ENCODE assay signal across 38 mouse cellular contexts in genomic region chr11:67147283-67147921, GRCm38 (mm10). TPM values are rescaled to one million over a fixed set of nuclear protein-coding genes. Genes with fewer than 3 reads are reported as not detected.
"Had no signal": no experiment of that assay in that cellular context is flagged by ENCODE, and none has a peak within 500 bp of the region (broad histone marks: within the 10 kb centered on the region; RNA-seq: fewer than 3 reads in every experiment).

No protein-coding gene starts in this region.

- H3K4me3 ChIP-seq: limb, embryonic 10.5 days; limb, embryonic 12.5 days; limb, embryonic 13.5 days; limb, embryonic 15.5 days; liver, embryonic 12.5 days; liver, embryonic 13.5 days; liver, embryonic 15.5 days; lung, embryonic 15.5 days; megakaryocyte, embryonic 14.5 days; midbrain, embryonic 10.5 days; midbrain, embryonic 12.5 days; midbrain, embryonic 13.5 days; midbrain, embryonic 15.5 days; myocyte had no signal

- H3K9ac ChIP-seq: limb, embryonic 12.5 days; limb, embryonic 13.5 days; limb, embryonic 15.5 days; liver, embryonic 12.5 days; liver, embryonic 13.5 days; liver, embryonic 14.5 days; liver, embryonic 15.5 days; liver, postnatal 0 days; lung, embryonic 14.5 days; lung, embryonic 15.5 days; midbrain, embryonic 12.5 days; midbrain, embryonic 13.5 days; midbrain, embryonic 15.5 days had no signal

- H3K9me3 ChIP-seq: limb, embryonic 10.5 days; limb, embryonic 12.5 days; limb, embryonic 13.5 days; limb, embryonic 15.5 days; liver, embryonic 12.5 days; liver, embryonic 13.5 days; liver, embryonic 15.5 days; lung, embryonic 15.5 days; megakaryocyte, embryonic 14.5 days; midbrain, embryonic 10.5 days; midbrain, embryonic 12.5 days; midbrain, embryonic 13.5 days; midbrain, embryonic 15.5 days had no signal

- H3K4me2 ChIP-seq: limb, embryonic 12.5 days; limb, embryonic 13.5 days; limb, embryonic 15.5 days; liver, embryonic 11.5 days; liver, embryonic 12.5 days; liver, embryonic 13.5 days; liver, embryonic 15.5 days; lung, embryonic 14.5 days; lung, embryonic 15.5 days; midbrain, embryonic 11.5 days; midbrain, embryonic 12.5 days; midbrain, embryonic 13.5 days; midbrain, embryonic 15.5 days had no signal

- H3K4me1 ChIP-seq: limb, embryonic 10.5 days; limb, embryonic 12.5 days; limb, embryonic 15.5 days; liver, embryonic 12.5 days; liver, embryonic 13.5 days; liver, embryonic 15.5 days; lung, embryonic 15.5 days; megakaryocyte, embryonic 14.5 days; midbrain, embryonic 12.5 days; midbrain, embryonic 13.5 days; midbrain, embryonic 15.5 days had no signal

- H3K36me3 ChIP-seq: limb, embryonic 10.5 days; limb, embryonic 12.5 days; limb, embryonic 13.5 days; limb, embryonic 15.5 days; liver, embryonic 12.5 days; liver, embryonic 13.5 days; liver, embryonic 15.5 days; lung, embryonic 15.5 days; midbrain, embryonic 10.5 days; midbrain, embryonic 12.5 days; midbrain, embryonic 13.5 days; midbrain, embryonic 15.5 days had no signal

- DNase-seq: left cerebral cortex, postnatal 4 days; liver; liver, embryonic 13.5 days; liver, postnatal 0 days; lung, adult 18-20 months; lung, adult 2 months; lung, embryonic 14.5 days; lung, postnatal 10 days; lung, postnatal 14 days; lung, postnatal 36 days; midbrain, embryonic 14.5 days had no signal

- ATAC-seq: liver, embryonic 12.5 days; liver, postnatal 0 days; lung, postnatal 0 days; midbrain, embryonic 13.5 days; midbrain, embryonic 15.5 days; midbrain, embryonic 16.5 days had no signal

- H3K27ac ChIP-seq: limb, embryonic 10.5 days; limb, embryonic 12.5 days; limb, embryonic 13.5 days; limb, embryonic 15.5 days; liver, embryonic 12.5 days; liver, embryonic 13.5 days; liver, embryonic 14.5 days; liver, embryonic 15.5 days; lung, embryonic 15.5 days; macrophage; midbrain, embryonic 10.5 days; midbrain, embryonic 12.5 days; midbrain, embryonic 13.5 days; midbrain, embryonic 15.5 days had no signal

- H3K27me3 ChIP-seq: limb, embryonic 12.5 days; limb, embryonic 13.5 days; limb, embryonic 15.5 days; liver, embryonic 12.5 days; liver, embryonic 13.5 days; liver, embryonic 15.5 days; lung, embryonic 15.5 days; megakaryocyte, embryonic 14.5 days; midbrain, embryonic 12.5 days; midbrain, embryonic 13.5 days; midbrain, embryonic 15.5 days had no signal

RNA-seq across cellular contexts. Expression of gene Myh2, which starts 23.4 kb away (rescaled TPM):
- total RNA-seq: megakaryocyte progenitor cell, adult 5-6 weeks; megakaryocyte, adult 5-6 weeks; megakaryocyte-erythroid progenitor cell, adult 5-6 weeks; monocyte, adult 5-6 weeks had no signal
- polyA plus RNA-seq: limb, embryonic 10.5 days; limb, embryonic 11.5 days; liver, adult 2 months; liver, embryonic 11.5 days; liver, embryonic 12.5 days; liver, embryonic 13.5 days; liver, embryonic 14.5 days; liver, embryonic 16.5 days; liver, postnatal 0 days; lung, embryonic 14.5 days; lung, embryonic 15.5 days; lung, embryonic 16.5 days; lung, postnatal 0 days; macrophage; midbrain, embryonic 11.5 days; midbrain, embryonic 13.5 days had no signal

RNA-seq across cellular contexts. Expression of gene Myh1, which starts 52.5 kb away (rescaled TPM):
- total RNA-seq: megakaryocyte progenitor cell, adult 5-6 weeks; megakaryocyte, adult 5-6 weeks; megakaryocyte-erythroid progenitor cell, adult 5-6 weeks; monocyte, adult 5-6 weeks had no signal
- polyA plus RNA-seq: liver, adult 2 months; lung, embryonic 14.5 days; lung, embryonic 16.5 days; lung, postnatal 0 days; macrophage; midbrain, embryonic 10.5 days; midbrain, embryonic 11.5 days; midbrain, embryonic 12.5 days; midbrain, embryonic 13.5 days had no signal
